Mouse (Mus musculus) forebrain, postnatal 0 days (tissue): Measurements from ENCODE around the gene Klf9. TPM values are rescaled to one million over a fixed set of nuclear protein-coding genes. Genes with fewer than 3 reads are reported as not detected.
A peak's percentile ranks its signal among the peaks of the same experiment; 100 is the strongest.
"Not testable (repeated sequence)": the region's sequence is repeated elsewhere in the genome, so short reads cannot be mapped to it uniquely, and the experiment has no call there.

Experiments
- ATAC-seq: fragments of 200-750 bp; cut with Nextera tagmentation; 2 replicates; pipeline ENCODE4 v1.8.0; 2017; ENCODE audit warnings: mild to moderate bottlenecking, moderate library complexity
- DNase-seq: peaks from one replicate; pipeline ENCODE4 v3.0.0-alpha.2; 2015
- H3K27ac ChIP-seq: fragments of 300-500 bp; sonication (generic); 2 replicates; pipeline ENCODE4 v1.5.1; 2014; ENCODE audit warnings: low read depth, mild to moderate bottlenecking, antibody characterized with exemption, low read length, moderate library complexity, mixed read lengths
- H3K27me3 ChIP-seq: fragments of 300-500 bp; sonication (generic); 2 replicates; pipeline ENCODE4 v1.6.1; 2014; ENCODE audit warnings: mild to moderate bottlenecking, low read length, mixed read lengths; ENCODE audit not compliant: insufficient read depth
- H3K36me3 ChIP-seq: fragments of 300-500 bp; sonication (generic); 2 replicates; pipeline ENCODE4 v1.6.1; 2014; ENCODE audit warnings: mild to moderate bottlenecking, moderate library complexity; ENCODE audit not compliant: insufficient read depth
- H3K4me1 ChIP-seq: fragments of 300-500 bp; sonication (generic); 2 replicates; pipeline ENCODE4 v1.6.1; 2014; ENCODE audit warnings: antibody characterized with exemption; ENCODE audit not compliant: insufficient read depth
- H3K4me2 ChIP-seq: fragments of 300-500 bp; sonication (generic); 2 replicates; pipeline ENCODE4 v1.6.1; 2014; ENCODE audit warnings: low read depth, mild to moderate bottlenecking, moderate library complexity
- H3K4me3 ChIP-seq: fragments of 300-500 bp; sonication (generic); 2 replicates; pipeline ENCODE4 v1.5.1; 2014; ENCODE audit warnings: low read depth, low read length, mixed read lengths
- H3K9ac ChIP-seq: fragments of 300-500 bp; sonication (generic); 2 replicates; pipeline ENCODE4 v1.6.1; 2014; ENCODE audit warnings: mild to moderate bottlenecking
- H3K9me3 ChIP-seq: fragments of 300-500 bp; sonication (generic); 2 replicates; pipeline ENCODE4 v1.6.1; 2016; ENCODE audit warnings: low read length
- CTCF ChIP-seq: sonication (generic); IDR thresholded peaks from 2 replicates; pipeline ENCODE4 v1.5.1; 2016; ENCODE audit warnings: antibody characterized with exemption, control low read depth, low read depth
- WGBS: fragments of 180-500 bp; shearing (Covaris S2); extraction: QIAGEN DNeasy Blood & Tissue Kit; methylation state at CpG from one replicate; pipeline ENCODE4 v1.1.7; 2014; 5-methylcytosine and 5-hydroxymethylcytosine counted together
- polyA plus RNA-seq: library from polyadenylated mRNA; unstranded; fragments of >200 nt; fragmentation: Nextera tagmentation; extraction: Ambion mirVana; gene quantifications from 2 replicates; pipeline ENCODE4 v1.2.1, GENCODE M21; 2015
- total RNA-seq: library from RNA; depleted of rRNA; stranded (reverse); fragments of >200 nt; gene quantifications from 2 replicates; pipeline ENCODE4 v1.2.3, GENCODE M21; 2014

Gene Klf9
- total and polyA plus RNA-seq, 2 experiments from 2014 or later: 11.4 to 22.5 TPM

- DNase-seq (peak; percentile 70), ATAC-seq (no peak; the same call in none of the 2 replicates)
- Histone ChIP-seq H3K4me1 (peaks cover 5% of the 10 kb centered on the region; the same call in 1 of the 2 replicates), H3K27me3 (peaks cover 18% of the 10 kb centered on the region), H3K4me2 (peak overlapping the region; percentile 96), H3K4me3 (peak overlapping the region; percentile 63), H3K9me3 (no peaks in the 10 kb centered on the region), H3K36me3 (no peaks in the 10 kb centered on the region), H3K27ac (peak overlapping the region; percentile 86), H3K9ac (peak overlapping the region; percentile 70)
- TF ChIP-seq CTCF: no peak
- under 1% methylated on average over 85 of the region's 94 CpGs for WGBS
Observed at GRCm38 (mm10) chr19:23141391-23142281, 610 bp downstream of the Klf9 start.

- TF ChIP-seq CTCF: no peak
- Histone ChIP-seq H3K4me2 (peak overlapping the region; percentile 96), H3K9ac (peak overlapping the region; percentile 70), H3K9me3 (no peaks in the 10 kb centered on the region), H3K27ac (no peak overlapping the region; the same call in 1 of the 2 replicates), H3K4me3 (peak overlapping the region; percentile 63), H3K27me3 (peaks cover 10% of the 10 kb centered on the region; the same call in 1 of the 2 replicates), H3K36me3 (no peaks in the 10 kb centered on the region), H3K4me1 (peaks cover 5% of the 10 kb centered on the region; the same call in 1 of the 2 replicates)
- 5% methylated on average over 28 of the region's 28 CpGs for WGBS
- ATAC-seq (no peak), DNase-seq (peak; percentile 10)
Observed at GRCm38 (mm10) chr19:23142427-23143073, 1.5 kb downstream of the Klf9 start.

GRCm38 (mm10) chr19:23143074-23143445, 2.0 kb downstream of the Klf9 start:
- Histone ChIP-seq H3K4me1 (peaks cover 5% of the 10 kb centered on the region; the same call in 1 of the 2 replicates), H3K9ac (peak overlapping the region; percentile 70), H3K9me3 (no peaks in the 10 kb centered on the region), H3K27me3 (peaks cover 10% of the 10 kb centered on the region; the same call in 1 of the 2 replicates), H3K27ac (no peak overlapping the region; the same call in 1 of the 2 replicates), H3K36me3 (no peaks in the 10 kb centered on the region), H3K4me3 (peak overlapping the region; percentile 63), H3K4me2 (peak overlapping the region; percentile 96)
- DNase-seq (no peak), ATAC-seq (no peak)
- TF ChIP-seq CTCF: no peak
- WGBS: 70% methylated on average over 7 of the region's 7 CpGs

GRCm38 (mm10) chr19:23143541-23143940, 2.5 kb downstream of the Klf9 start:
- H3K27me3 ChIP-seq: peaks cover 10% of the 10 kb centered on the region; the same call in 1 of the 2 replicates
- no peaks in the 10 kb centered on the region for H3K36me3 ChIP-seq
- peaks cover 5% of the 10 kb centered on the region; the same call in 1 of the 2 replicates for H3K4me1 ChIP-seq
- no peak for TF ChIP-seq CTCF
- no peaks in the 10 kb centered on the region for H3K9me3 ChIP-seq
- no peak overlapping the region for H3K27ac ChIP-seq
- H3K4me2 ChIP-seq: peak overlapping the region; percentile 96
- peak overlapping the region; percentile 63 for H3K4me3 ChIP-seq
- ATAC-seq (no peak), DNase-seq (no peak)
- 73% methylated on average over 8 of the region's 8 CpGs for WGBS
- H3K9ac ChIP-seq: no peak overlapping the region

GRCm38 (mm10) chr19:23144031-23144430, 3.0 kb downstream of the Klf9 start:
- no peak for TF ChIP-seq CTCF
- ATAC-seq: no peak
- Histone ChIP-seq H3K4me3 (peak overlapping the region; percentile 63), H3K27ac (no peak overlapping the region), H3K4me2 (peak overlapping the region; percentile 96), H3K27me3 (peaks cover 10% of the 10 kb centered on the region; the same call in 1 of the 2 replicates), H3K36me3 (no peaks in the 10 kb centered on the region), H3K4me1 (peaks cover 5% of the 10 kb centered on the region; the same call in 1 of the 2 replicates), H3K9me3 (no peaks in the 10 kb centered on the region), H3K9ac (no peak overlapping the region)
- 57% methylated on average over 9 of the region's 9 CpGs for WGBS
- no peak for DNase-seq

- ATAC-seq (no peak), DNase-seq (no peak)
- Histone ChIP-seq H3K4me3 (no peak overlapping the region), H3K27me3 (peaks cover 10% of the 10 kb centered on the region; the same call in 1 of the 2 replicates), H3K36me3 (no peaks in the 10 kb centered on the region), H3K4me1 (peaks cover 5% of the 10 kb centered on the region; the same call in 1 of the 2 replicates), H3K27ac (no peak overlapping the region), H3K9me3 (no peaks in the 10 kb centered on the region), H3K4me2 (peak overlapping the region; percentile 96; the same call in 1 of the 2 replicates), H3K9ac (no peak overlapping the region)
- WGBS: 94% methylated on average over 3 of the region's 3 CpGs
- no peak for TF ChIP-seq CTCF
Observed at GRCm38 (mm10) chr19:23145146-23145545, 4.1 kb downstream of the Klf9 start.

- H3K9ac ChIP-seq, H3K36me3 ChIP-seq, H3K4me1 ChIP-seq, DNase-seq, H3K4me2 ChIP-seq, H3K9me3 ChIP-seq, H3K27ac ChIP-seq, H3K4me3 ChIP-seq, ATAC-seq, H3K27me3 ChIP-seq: not testable (repeated sequence)
- 92% methylated on average over 7 of the region's 7 CpGs for WGBS
Observed at GRCm38 (mm10) chr19:23145575-23145974, 4.5 kb downstream of the Klf9 start.
